Mouse (Mus musculus): ENCODE data around the gene Itga7. TPM values are rescaled to one million over a fixed set of nuclear protein-coding genes. Genes with fewer than 3 reads are reported as not detected.
"Not testable (repeated sequence)": the region's sequence is repeated elsewhere in the genome, so short reads cannot be mapped to it uniquely, and the experiment has no call there.

The Itga7 gene
- polyA plus RNA-seq, 1 experiment from 2014 or later: 2.1 TPM

DNA sequence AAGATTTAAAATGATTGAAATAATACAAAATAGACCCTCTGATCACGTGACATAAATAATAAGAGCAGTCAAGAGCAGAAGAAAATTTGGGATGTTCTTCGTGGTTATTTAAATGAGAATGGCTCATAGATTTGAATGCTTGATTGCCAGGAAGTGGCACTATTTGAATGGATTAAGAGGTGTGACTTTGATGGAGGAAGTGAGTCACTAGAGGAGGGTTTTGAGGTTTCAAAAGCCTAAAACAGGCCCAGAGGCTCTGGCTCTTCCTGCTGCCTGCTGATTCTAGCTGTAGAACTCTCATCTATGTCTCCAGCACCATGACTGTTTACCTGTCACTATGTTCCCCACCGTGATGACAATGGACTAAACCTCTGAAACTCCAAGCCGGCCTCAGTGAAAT, 39.2 kb downstream of the Itga7 start:
- no peak for ATAC-seq (ENCODE audit: insufficient read depth)
- H3K4me1 ChIP-seq (ENCODE audit: insufficient read depth): no peaks in the 10 kb centered on the region
- no peak overlapping the region for H3K4me2 ChIP-seq
- H3K27me3 ChIP-seq (ENCODE audit: insufficient read depth, low read length): no peaks in the 10 kb centered on the region
- H3K27ac ChIP-seq (ENCODE audit: low read depth): no peak overlapping the region
- no peak for DNase-seq
- no peaks in the 10 kb centered on the region for H3K36me3 ChIP-seq (ENCODE audit: insufficient read depth)
- no peak for TF ChIP-seq CTCF (IDR thresholded peaks at IDR 0.05; ENCODE audit: low read depth)
- H3K9me3 ChIP-seq (ENCODE audit: low read depth, low read length): no peaks in the 10 kb centered on the region
- WGBS: 64% methylated on average over 4 of the region's 4 CpGs
- no peak overlapping the region for H3K9ac ChIP-seq
- H3K4me3 ChIP-seq (ENCODE audit: low read depth, low read length): no peak overlapping the region

DNA sequence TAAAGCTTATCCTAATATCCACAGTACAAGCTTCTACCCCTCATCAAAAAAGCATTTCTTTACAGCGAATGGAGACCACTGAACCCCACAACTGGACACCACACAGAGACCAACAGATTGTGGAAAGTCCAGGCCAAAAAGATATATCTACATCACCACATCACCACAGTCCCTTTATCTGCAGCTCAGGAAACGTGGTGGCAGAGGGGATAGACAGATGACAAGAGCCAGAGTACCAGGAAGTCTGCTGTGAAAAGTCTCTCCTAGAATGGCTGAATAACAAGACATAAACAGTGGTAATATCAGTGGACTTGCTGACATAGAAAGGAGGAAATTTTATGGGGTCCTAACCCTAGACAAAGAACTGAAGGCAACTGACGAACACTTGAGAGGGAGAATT, 42.8 kb downstream of the Itga7 start:
- no peak overlapping the region for H3K9ac ChIP-seq
- 52% methylated on average over 3 of the region's 3 CpGs for WGBS
- H3K27me3 ChIP-seq (ENCODE audit: insufficient read depth, low read length): no peaks in the 10 kb centered on the region
- no peak overlapping the region for H3K27ac ChIP-seq (ENCODE audit: low read depth)
- H3K4me2 ChIP-seq: no peak overlapping the region
- TF ChIP-seq CTCF (IDR thresholded peaks at IDR 0.05; ENCODE audit: low read depth): no peak
- H3K9me3 ChIP-seq (ENCODE audit: low read depth, low read length): no peaks in the 10 kb centered on the region
- no peak overlapping the region for H3K4me3 ChIP-seq (ENCODE audit: low read depth, low read length)
- ATAC-seq (ENCODE audit: insufficient read depth) (no peak), DNase-seq (no peak)
- no peaks in the 10 kb centered on the region for H3K4me1 ChIP-seq (ENCODE audit: insufficient read depth)
- H3K36me3 ChIP-seq (ENCODE audit: insufficient read depth): no peaks in the 10 kb centered on the region

DNA sequence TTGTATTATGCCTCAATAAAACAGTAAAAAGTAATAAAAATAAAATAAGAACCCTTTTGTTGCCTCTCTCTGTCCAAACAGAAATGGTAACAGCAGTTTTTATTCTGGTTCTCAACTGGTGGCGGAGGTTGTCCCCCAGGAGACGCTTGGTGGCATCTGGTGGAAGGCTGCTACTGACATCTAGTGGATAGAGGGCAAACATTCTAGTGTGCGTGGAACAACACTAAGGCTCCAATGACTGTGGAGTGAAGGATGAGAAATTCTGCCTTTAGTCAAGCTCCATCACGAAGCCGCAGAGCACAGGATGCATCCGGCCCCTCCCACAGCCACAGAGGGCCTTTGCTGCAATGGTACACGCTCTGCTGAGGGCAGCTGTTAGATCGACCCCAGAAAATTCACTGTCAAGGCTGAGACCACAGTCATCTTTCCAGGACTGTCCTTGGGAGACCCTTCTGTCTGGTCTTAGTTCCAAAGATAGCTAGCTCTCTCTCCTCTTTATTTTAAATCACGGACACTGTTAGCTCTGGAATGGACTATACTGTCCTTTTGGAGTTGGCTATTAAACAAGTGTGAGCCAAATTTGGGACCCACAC, 44.0 kb downstream of the Itga7 start:
- no peaks in the 10 kb centered on the region for H3K4me1 ChIP-seq (ENCODE audit: insufficient read depth)
- TF ChIP-seq CTCF (IDR thresholded peaks at IDR 0.05; ENCODE audit: low read depth): peak; percentile 84
- 19% methylated on average over 9 of the region's 9 CpGs for WGBS
- no peaks in the 10 kb centered on the region for H3K36me3 ChIP-seq (ENCODE audit: insufficient read depth)
- no peak overlapping the region for H3K27ac ChIP-seq (ENCODE audit: low read depth)
- H3K4me3 ChIP-seq (ENCODE audit: low read depth, low read length): no peak overlapping the region
- no peak overlapping the region for H3K9ac ChIP-seq
- H3K27me3 ChIP-seq (ENCODE audit: insufficient read depth, low read length): no peaks in the 10 kb centered on the region
- ATAC-seq (ENCODE audit: insufficient read depth) (peak; percentile 74), DNase-seq (peak; percentile 83)
- H3K4me2 ChIP-seq: no peak overlapping the region
- no peaks in the 10 kb centered on the region for H3K9me3 ChIP-seq (ENCODE audit: low read depth, low read length)

DNA sequence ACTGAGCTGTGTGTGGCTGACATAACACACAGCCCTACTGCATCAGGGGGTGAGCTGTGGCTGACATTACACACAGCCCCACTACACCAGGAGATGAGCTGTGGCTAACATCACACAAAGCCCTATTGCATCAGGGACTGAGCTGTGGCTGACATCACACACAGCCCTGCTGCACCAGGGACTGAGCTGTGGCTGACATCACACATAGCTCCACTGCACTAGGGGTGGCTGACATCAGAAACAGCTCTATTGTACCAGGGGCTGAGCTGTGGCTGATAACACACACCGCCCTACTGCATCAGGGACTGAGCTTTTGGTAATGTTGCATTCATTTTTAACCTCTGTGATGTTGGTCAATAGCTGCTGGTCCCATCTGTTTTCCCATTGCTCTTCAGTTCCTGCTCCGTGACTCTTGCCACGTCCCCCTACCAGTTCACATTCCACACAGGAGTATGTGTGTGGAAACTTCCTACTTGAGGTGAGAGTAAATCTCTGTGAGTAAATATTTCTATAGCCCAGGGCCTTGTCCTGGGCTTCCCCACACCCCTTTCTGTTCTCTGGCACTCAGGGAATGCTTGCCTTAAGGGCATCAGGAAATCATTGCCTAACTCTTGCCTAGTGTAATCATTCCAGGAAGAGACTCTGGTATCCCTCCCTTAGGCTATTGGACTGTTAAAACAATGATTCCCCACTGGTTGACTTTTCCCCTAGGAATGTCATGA, 47.2 kb downstream of the Itga7 start:
- no peaks in the 10 kb centered on the region for H3K4me1 ChIP-seq (ENCODE audit: insufficient read depth)
- no peak overlapping the region for H3K9ac ChIP-seq
- H3K36me3 ChIP-seq (ENCODE audit: insufficient read depth): no peaks in the 10 kb centered on the region
- 47% methylated on average over 3 of the region's 3 CpGs for WGBS
- no peak overlapping the region for H3K27ac ChIP-seq (ENCODE audit: low read depth)
- peak; percentile 13 for DNase-seq
- H3K4me2 ChIP-seq: no peak overlapping the region
- no peak for TF ChIP-seq CTCF (IDR thresholded peaks at IDR 0.05; ENCODE audit: low read depth)
- ATAC-seq (ENCODE audit: insufficient read depth): peak; percentile 64
- no peaks in the 10 kb centered on the region for H3K9me3 ChIP-seq (ENCODE audit: low read depth, low read length)
- no peak overlapping the region for H3K4me3 ChIP-seq (ENCODE audit: low read depth, low read length)
- H3K27me3 ChIP-seq (ENCODE audit: insufficient read depth, low read length): no peaks in the 10 kb centered on the region

DNA sequence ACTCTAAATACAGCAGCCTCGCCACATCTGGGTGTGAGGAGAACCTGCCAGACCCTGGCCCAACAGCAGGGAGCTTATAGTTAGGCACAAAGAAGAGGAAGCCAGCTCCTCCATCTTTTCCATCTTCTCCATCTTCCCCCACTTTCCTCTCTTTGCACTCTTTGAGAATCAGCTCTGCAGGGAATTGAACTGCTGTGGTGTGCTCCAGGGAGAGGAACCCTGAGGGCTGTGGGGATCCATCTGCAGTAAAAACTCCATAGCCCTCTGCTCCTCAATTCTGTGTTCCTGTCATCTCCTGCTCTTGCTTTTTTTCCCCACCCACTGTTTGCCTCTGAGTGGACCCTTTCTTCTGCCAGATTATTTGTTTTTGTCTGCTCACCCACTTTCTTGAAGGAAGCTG, 55.5 kb downstream of the Itga7 start, which contains the start of gene Olfr9:
TSS of gene Olfr9 (plus strand) at position 301 of the 400 bp plus-strand sequence.
- not testable (repeated sequence) for ATAC-seq (ENCODE audit: insufficient read depth); H3K4me1 ChIP-seq (ENCODE audit: insufficient read depth); H3K4me3 ChIP-seq (ENCODE audit: low read depth, low read length); H3K9me3 ChIP-seq (ENCODE audit: low read depth, low read length); H3K9ac ChIP-seq; DNase-seq; H3K27ac ChIP-seq (ENCODE audit: low read depth); H3K27me3 ChIP-seq (ENCODE audit: insufficient read depth, low read length); H3K36me3 ChIP-seq (ENCODE audit: insufficient read depth); H3K4me2 ChIP-seq
- 36% methylated on average over 1 of the region's 1 CpGs for WGBS

DNA sequence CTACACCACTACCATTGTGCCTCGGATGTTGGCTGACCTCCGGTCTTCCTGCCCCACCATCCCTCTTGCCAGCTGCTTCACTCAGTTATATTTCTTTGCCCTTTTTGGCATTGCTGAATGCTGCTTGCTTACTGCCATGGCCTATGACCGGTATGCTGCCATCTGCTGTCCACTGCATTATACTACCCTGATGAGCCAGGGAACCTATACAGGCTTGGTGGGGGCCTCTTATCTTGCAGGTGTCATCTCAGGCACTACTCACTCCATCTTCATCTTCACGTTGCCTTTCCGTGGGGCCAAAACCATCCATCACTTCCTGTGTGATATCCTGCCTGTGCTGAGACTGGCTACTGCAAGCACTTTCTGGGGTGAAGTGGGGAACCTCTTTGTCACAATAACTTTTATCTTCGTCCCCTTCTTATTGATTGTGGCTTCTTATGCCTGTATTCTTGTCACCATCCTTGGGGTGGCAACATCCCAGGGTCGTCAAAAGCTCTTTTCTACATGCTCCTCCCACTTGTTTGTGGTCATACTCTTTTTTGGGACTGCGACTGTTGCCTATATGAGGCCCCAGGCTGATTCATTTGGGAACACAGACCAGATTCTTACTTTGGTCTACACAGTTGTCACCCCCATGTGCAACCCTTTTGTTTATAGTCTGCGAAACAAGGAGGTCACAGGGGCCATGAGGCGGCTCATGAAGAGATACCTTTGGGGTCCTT, 56.7 kb downstream of the Itga7 start:
- WGBS: 54% methylated on average over 7 of the region's 10 CpGs
- H3K4me1 ChIP-seq (ENCODE audit: insufficient read depth); DNase-seq; H3K4me3 ChIP-seq (ENCODE audit: low read depth, low read length); H3K36me3 ChIP-seq (ENCODE audit: insufficient read depth); H3K27ac ChIP-seq (ENCODE audit: low read depth); H3K27me3 ChIP-seq (ENCODE audit: insufficient read depth, low read length); H3K9me3 ChIP-seq (ENCODE audit: low read depth, low read length); H3K9ac ChIP-seq; H3K4me2 ChIP-seq: not testable (repeated sequence)
- ATAC-seq (ENCODE audit: insufficient read depth): peak; percentile 65; the same call in 1 of the 2 replicates

DNA sequence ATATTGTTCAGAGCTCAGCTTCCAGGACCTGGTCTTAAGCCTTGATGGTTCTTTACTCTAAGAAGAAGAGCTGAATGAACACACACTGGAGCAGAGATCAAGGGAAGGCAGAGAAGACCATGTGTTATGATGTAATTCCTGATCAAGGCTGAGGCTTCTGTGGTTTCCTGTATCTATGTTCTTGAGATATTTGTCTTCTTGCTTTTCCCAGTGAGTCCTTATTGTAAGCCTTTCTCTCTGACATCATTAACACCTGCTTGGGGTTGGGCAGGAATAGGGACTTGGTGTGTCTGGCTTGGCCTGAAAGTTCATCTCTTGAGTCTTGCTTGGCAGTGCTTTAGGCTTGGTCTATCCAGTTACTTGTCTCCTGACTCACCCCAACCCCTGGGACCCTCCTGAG, 57.4 kb downstream of the Itga7 start:
- ATAC-seq (ENCODE audit: insufficient read depth) (no peak), DNase-seq (no peak)
- TF ChIP-seq CTCF (IDR thresholded peaks at IDR 0.05; ENCODE audit: low read depth): no peak
- Histone ChIP-seq H3K9me3 (ENCODE audit: low read depth, low read length) (no peaks in the 10 kb centered on the region), H3K27ac (ENCODE audit: low read depth) (no peak overlapping the region), H3K27me3 (ENCODE audit: insufficient read depth, low read length) (no peaks in the 10 kb centered on the region), H3K9ac (no peak overlapping the region), H3K4me2 (no peak overlapping the region), H3K36me3 (ENCODE audit: insufficient read depth) (no peaks in the 10 kb centered on the region), H3K4me3 (ENCODE audit: low read depth, low read length) (no peak overlapping the region), H3K4me1 (ENCODE audit: insufficient read depth) (no peaks in the 10 kb centered on the region)

All from lung, embryonic 14.5 days (tissue).